Mouse (Mus musculus) embryo, embryonic 10.5 days (tissue): ENCODE data around the gene Fxyd6.

Experiments
- DNase-seq: peaks from one replicate; pipeline ENCODE4 v3.0.0-alpha.2; 2015; ENCODE audit warnings: low spot score

Gene Fxyd6

GRCm38 (mm10) chr9:45411803-45412202, 41.8 kb downstream of the Fxyd6 start:
- peak; percentile 77 for DNase-seq

- DNase-seq = peak; percentile 94
These were observed 42.3 kb downstream of the Fxyd6 start for GRCm38 (mm10) chr9:45412287-45412686.

GRCm38 (mm10) chr9:45412700-45413477, 42.9 kb downstream of the Fxyd6 start:
- DNase-seq = no peak

GRCm38 (mm10) chr9:45413478-45414140, 43.6 kb downstream of the Fxyd6 start:
- peak; percentile 57 for DNase-seq

- DNase-seq = peak; percentile 47
These were observed 45.9 kb downstream of the Fxyd6 start for GRCm38 (mm10) chr9:45415912-45416311.

GRCm38 (mm10) chr9:45417245-45417644, 47.3 kb downstream of the Fxyd6 start:
- peak; percentile 66 for DNase-seq

GRCm38 (mm10) chr9:45418252-45418651, 48.3 kb downstream of the Fxyd6 start:
- no peak for DNase-seq

- DNase-seq = peak; percentile 33
These were observed 51.2 kb downstream of the Fxyd6 start for GRCm38 (mm10) chr9:45421209-45421608.

- no peak for DNase-seq
These were observed 52.8 kb downstream of the Fxyd6 start for GRCm38 (mm10) chr9:45422761-45423298.

- DNase-seq = no peak
These were observed 56.5 kb downstream of the Fxyd6 start, which contains the start of gene Dscaml1 for GRCm38 (mm10) chr9:45426456-45426855. TSS of gene Dscaml1 (plus strand) at chr9:45426628.

GRCm38 (mm10) chr9:45429392-45429791, 59.4 kb downstream of the Fxyd6 start:
- no peak for DNase-seq

GRCm38 (mm10) chr9:45429951-45430697, 60.1 kb downstream of the Fxyd6 start:
- DNase-seq = peak; percentile 44

- DNase-seq = no peak
These were observed 60.6 kb downstream of the Fxyd6 start for GRCm38 (mm10) chr9:45430698-45430959.

- no peak for DNase-seq
These were observed 61.2 kb downstream of the Fxyd6 start for GRCm38 (mm10) chr9:45431150-45431549.

- no peak for DNase-seq
These were observed 62.7 kb downstream of the Fxyd6 start for GRCm38 (mm10) chr9:45432639-45433038.

- DNase-seq = no peak
These were observed 63.1 kb downstream of the Fxyd6 start for GRCm38 (mm10) chr9:45433119-45433518.

- no peak for DNase-seq
These were observed 64.2 kb downstream of the Fxyd6 start for GRCm38 (mm10) chr9:45434171-45434570.

GRCm38 (mm10) chr9:45439025-45439424, 69.0 kb downstream of the Fxyd6 start:
- DNase-seq = no peak

- DNase-seq = no peak
These were observed 70.2 kb downstream of the Fxyd6 start for GRCm38 (mm10) chr9:45440083-45440784.

GRCm38 (mm10) chr9:45444251-45444798, 74.3 kb downstream of the Fxyd6 start:
- DNase-seq = no peak
